Mouse (Mus musculus) erythroblast, embryonic 14.5 days (primary cell): Measurements from ENCODE around the gene Acacb. TPM values are rescaled to one million over a fixed set of nuclear protein-coding genes. Genes with fewer than 3 reads are reported as not detected.

Experiments
- H3K27me3 ChIP-seq: 2 replicates; pipeline ENCODE4 v1.6.1; 2012; ENCODE audit warnings: inconsistent platforms; ENCODE audit not compliant: control insufficient read depth
- H3K36me3 ChIP-seq: 2 replicates; pipeline ENCODE4 v1.6.1; 2012; ENCODE audit warnings: mild to moderate bottlenecking, inconsistent platforms; ENCODE audit not compliant: control insufficient read depth
- H3K4me1 ChIP-seq: 2 replicates; pipeline ENCODE4 v1.6.1; 2012; ENCODE audit warnings: inconsistent platforms; ENCODE audit not compliant: control insufficient read depth
- H3K4me3 ChIP-seq: replicated peaks from 2 replicates; pipeline ENCODE3; 2012; ENCODE audit warnings: moderate library complexity, mild to moderate bottlenecking, inconsistent platforms
- H3K9me3 ChIP-seq: 2 replicates; pipeline ENCODE4 v1.6.1; 2012; ENCODE audit warnings: low read length, inconsistent platforms, mixed read lengths; ENCODE audit not compliant: control insufficient read depth
- GATA1 ChIP-seq: IDR thresholded peaks from 2 replicates; pipeline ENCODE4 v1.6.1; 2012; ENCODE audit warnings: low read length, inconsistent platforms, mixed read lengths
- TAL1 ChIP-seq: IDR thresholded peaks from 3 replicates; pipeline ENCODE4 v1.6.1; 2012; ENCODE audit warnings: low read length, inconsistent platforms, mixed read lengths
- polyA plus RNA-seq: library from polyadenylated mRNA; stranded (reverse); fragments of >175 nt; gene quantifications from 2 replicates; pipeline ENCODE4 v1.2.3, GENCODE M21; 2012

Acacb gene
- under 0.01 and 0.01 TPM in 2 replicates for polyA plus RNA-seq

DNA sequence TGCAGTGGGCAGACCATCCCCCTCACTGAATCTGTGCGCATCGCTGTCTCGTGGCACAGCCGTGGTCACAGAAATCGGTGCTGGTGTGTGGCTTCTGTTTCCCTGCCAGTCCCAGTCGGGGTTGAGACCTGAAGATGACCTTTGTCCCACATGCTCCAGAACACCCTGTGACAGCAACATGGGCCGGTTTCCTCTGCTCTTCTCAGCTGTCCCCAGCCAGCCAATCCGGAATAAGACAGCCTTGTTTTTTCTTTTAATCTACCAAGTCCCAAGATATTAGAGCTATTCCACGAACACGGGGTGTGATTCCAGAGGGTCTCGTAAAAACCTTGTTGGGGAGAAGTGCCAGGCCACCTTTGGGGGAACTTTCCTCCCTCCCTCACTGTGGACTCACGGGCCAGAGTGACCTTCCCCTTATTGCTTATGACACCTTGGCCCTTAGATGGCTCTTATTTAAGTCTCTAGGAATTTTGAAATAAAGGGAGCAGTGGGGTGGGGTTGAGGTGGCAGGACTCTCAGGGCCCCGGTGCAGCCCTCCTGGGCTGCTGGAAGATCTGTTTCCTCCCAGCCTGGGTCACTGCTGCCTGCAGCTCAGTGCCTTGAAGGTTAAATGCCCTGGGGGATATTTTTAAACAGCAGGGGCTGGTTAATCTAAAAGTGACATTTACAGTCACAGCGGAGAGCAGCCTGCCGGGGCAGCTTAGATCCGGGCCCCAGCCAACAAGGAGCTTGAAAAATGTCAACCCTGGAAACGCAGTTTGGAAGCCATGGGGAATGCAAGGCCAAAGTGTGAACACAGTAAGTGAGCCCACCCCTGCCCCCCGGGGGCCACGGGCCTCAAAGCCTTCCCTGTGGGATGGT lies at the start of gene Acacb:
Acacb (plus strand) TSS at position 508 of the 861 bp plus-strand sequence.
- TF ChIP-seq TAL1 (no peak), GATA1 (no peak)
- Histone ChIP-seq H3K4me1 (no peaks in the 10 kb centered on the region), H3K9me3 (no peaks in the 10 kb centered on the region), H3K36me3 (no peaks in the 10 kb centered on the region), H3K27me3 (peaks cover 8% of the 10 kb centered on the region), H3K4me3 (no peak within 1 kb of the TSS)

DNA sequence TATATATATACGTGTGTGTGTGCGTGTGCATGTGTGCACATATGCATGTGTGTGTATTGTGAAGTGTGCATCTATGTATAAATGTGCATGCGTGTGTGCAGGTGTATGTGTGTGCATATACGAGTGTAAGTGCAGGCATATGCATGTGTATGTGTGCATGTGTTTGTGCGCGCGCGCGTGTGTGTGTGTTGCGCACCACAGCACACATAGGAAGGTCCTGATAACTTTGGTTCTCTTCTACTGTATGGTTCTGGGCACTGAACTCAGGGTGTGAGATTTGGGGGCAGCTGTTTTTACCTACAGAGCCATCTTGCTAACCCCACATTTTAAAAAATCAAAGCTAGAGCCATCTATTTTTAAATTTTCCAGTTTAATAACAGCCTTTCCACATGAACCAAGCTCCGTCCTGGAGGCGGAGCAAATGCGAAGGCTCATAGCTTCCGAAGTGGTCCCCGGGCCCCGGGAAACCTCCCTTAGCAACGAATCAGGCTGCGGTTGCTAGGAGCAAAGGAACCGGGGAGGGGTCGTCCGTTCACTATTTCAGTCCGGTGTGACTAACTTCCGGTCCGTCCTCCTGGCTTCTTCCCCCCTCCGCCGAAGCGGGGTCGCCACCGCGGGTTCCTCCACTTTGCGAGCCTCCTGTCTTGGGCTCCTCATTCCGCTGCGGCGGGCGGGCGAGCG lies 46.5 kb upstream of the Acacb start:
- no peaks in the 10 kb centered on the region for H3K9me3 ChIP-seq
- H3K36me3 ChIP-seq, result peaks cover 9% of the 10 kb centered on the region
- peaks cover 22% of the 10 kb centered on the region for H3K27me3 ChIP-seq
- peaks cover 17% of the 10 kb centered on the region for H3K4me1 ChIP-seq
- TF ChIP-seq TAL1, result no peak
- no peak for TF ChIP-seq GATA1
- H3K4me3 ChIP-seq, result peak overlapping the region; percentile 71

DNA sequence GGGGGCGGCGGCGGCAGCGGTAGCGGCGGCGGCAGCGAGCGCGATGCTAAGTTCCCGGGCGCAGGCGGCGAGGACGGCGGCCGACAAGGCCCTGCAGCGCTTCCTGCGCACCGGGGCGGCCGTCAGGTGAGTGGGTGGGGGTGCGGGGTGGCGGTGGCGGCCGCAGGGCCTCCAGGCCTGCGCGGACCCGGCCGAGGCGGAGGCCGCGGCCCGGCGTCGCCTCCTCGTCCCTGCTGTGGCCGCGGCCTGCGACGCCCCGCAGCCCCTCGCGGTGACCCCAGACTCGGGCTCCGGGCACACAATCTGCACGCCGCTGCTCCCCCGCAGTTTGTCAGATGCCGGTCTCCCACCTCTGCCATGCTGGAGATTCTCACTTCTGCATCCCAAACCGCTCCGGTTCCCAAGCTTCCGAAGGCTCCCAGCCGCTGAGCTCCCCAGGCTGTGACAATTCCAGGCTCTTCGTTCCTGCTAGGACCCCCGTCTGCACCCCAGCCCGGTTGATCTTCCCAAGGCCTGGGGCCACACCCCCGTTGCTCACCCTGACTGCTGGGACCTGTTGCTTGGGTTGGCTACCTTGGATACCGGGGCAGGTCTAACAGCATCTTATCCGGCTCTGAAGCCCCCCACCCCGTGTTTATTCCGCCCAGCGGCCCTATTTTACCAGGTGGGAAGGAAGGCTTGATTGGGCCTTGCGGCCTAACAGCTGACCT lies 45.8 kb upstream of the Acacb start:
- TF ChIP-seq GATA1 (no peak), TAL1 (no peak)
- peaks cover 17% of the 10 kb centered on the region for H3K4me1 ChIP-seq
- H3K9me3 ChIP-seq, result no peaks in the 10 kb centered on the region
- peak overlapping the region; percentile 71 for H3K4me3 ChIP-seq
- peaks cover 19% of the 10 kb centered on the region for H3K27me3 ChIP-seq
- peaks cover 15% of the 10 kb centered on the region for H3K36me3 ChIP-seq

DNA sequence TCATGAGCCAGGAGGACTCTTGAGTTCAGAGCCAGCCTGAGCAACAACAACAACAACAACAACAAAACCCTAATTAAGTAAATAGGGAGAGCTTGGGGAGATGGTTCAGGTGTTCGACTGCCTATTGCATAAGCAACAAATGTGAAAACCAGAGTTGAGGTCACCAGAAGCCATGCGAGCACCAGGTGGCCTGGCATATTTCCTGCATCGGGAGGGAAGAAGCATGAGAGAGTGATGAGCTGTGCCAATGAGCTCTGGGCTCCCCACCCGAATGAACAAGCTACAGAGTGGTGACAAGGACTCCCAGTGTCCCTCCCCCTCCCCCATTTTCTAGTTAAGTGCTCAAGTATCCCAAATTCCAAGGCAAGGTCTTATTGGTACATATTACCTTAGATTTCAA lies 44.5 kb upstream of the Acacb start:
- Histone ChIP-seq H3K36me3 (peaks cover 28% of the 10 kb centered on the region), H3K9me3 (no peaks in the 10 kb centered on the region), H3K4me3 (no peak overlapping the region), H3K27me3 (peaks cover 19% of the 10 kb centered on the region), H3K4me1 (peaks cover 17% of the 10 kb centered on the region)
- no peak for TF ChIP-seq GATA1
- no peak for TF ChIP-seq TAL1

DNA sequence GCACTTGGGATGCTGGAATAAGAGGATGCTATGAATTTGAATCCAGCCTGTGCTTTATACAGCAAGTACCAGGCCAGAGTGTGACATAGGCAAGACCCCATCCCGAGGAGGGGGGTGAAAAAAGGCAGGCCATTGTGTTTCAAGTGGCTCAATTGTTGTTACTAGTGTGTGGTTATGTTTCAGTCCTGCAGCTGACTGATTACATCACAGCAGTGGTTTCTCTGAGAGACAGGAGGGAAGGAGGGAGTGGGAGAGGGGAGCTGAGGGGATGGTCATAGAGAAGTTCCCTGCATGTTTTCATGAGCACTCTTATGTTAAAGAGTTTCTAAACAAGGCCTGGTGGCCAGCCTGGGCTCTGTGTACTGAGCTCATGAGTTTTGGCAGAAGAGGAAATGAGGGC lies 43.5 kb upstream of the Acacb start:
- Histone ChIP-seq H3K4me1 (peaks cover 17% of the 10 kb centered on the region), H3K9me3 (no peaks in the 10 kb centered on the region), H3K27me3 (peaks cover 17% of the 10 kb centered on the region), H3K4me3 (no peak overlapping the region), H3K36me3 (peaks cover 34% of the 10 kb centered on the region)
- TF ChIP-seq TAL1 (no peak), GATA1 (no peak)

DNA sequence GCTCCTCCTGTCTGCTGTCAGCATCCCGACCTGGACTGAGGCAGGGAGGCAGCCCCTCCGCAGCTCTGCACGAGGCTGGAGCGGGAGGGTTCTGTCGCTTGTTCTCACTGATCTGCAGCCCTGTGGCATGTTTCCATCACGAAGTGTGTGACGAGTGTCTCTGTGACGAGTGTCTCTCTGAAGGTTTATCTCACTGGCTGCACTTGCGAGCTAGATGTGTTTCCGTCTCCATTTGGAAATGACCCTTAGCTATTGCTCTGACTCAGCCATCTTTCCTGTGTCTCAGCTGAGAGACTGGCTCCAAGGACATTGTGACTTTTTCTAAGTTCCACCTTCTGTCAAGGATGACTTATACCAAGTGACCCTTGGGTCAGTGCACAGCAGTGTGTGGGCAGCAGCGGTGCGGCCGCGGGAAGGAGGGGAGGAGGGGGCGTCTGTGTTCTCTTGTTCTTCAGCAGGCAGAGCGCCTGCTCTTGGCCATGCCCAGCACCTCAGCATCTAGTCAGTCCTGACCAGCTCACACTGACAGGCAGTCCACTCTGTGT lies 39.9 kb upstream of the Acacb start:
- no peak overlapping the region for H3K4me3 ChIP-seq
- TF ChIP-seq GATA1 (no peak), TAL1 (no peak)

DNA sequence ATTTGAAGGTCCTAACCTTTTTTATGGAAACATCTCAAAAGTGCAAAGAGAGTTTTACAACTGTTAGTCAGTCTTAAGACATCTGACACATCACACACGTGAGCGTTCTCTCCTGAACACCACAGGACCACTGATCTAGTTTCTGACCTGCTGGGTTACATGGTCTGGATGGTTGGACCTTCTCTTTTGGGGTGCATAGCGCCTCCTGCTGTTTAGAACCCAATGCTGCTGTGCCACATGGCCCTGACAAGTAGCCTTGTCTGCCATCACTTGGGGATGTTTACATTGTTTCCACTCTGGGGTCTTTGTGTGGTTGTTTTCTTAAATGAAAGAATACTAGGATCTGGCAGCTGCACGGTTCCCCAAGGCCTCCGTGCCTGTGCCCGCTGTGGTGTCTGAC lies 33.0 kb upstream of the Acacb start:
- Histone ChIP-seq H3K4me3 (no peak overlapping the region), H3K36me3 (peaks cover 65% of the 10 kb centered on the region), H3K9me3 (peaks cover 3% of the 10 kb centered on the region; the same call in 1 of the 2 replicates), H3K4me1 (no peaks in the 10 kb centered on the region; the same call in 1 of the 2 replicates), H3K27me3 (no peaks in the 10 kb centered on the region)
- TF ChIP-seq GATA1 (no peak), TAL1 (no peak)

More for the DNA sequence above, 39.9 kb upstream of the Acacb start:
- Histone ChIP-seq H3K36me3 (peaks cover 66% of the 10 kb centered on the region), H3K9me3 (peaks cover 3% of the 10 kb centered on the region; the same call in 1 of the 2 replicates), H3K4me1 (no peaks in the 10 kb centered on the region), H3K27me3 (no peaks in the 10 kb centered on the region)

DNA sequence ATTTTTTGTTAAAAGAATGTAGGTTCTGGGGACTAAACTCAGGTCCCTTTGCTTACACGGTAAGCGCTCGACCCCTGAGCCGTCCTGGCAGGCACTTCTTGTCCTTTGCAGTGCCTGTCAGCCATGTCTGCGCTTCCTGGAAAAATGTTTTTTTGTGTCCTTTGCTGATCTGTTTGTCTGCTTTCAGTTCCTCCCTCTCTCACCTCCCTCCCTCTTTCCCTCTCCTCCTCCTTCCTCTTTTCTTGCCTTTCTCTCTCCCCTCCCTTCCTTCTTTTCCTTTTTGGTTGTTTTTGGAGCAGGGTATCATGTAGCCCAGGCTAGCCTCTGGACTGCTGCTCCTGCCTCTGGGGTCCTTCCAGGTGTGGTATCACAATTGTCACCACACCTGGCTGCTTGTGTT lies 31.3 kb upstream of the Acacb start:
- H3K9me3 ChIP-seq, result no peaks in the 10 kb centered on the region
- H3K36me3 ChIP-seq, result peaks cover 57% of the 10 kb centered on the region
- no peaks in the 10 kb centered on the region for H3K27me3 ChIP-seq
- no peak overlapping the region for H3K4me3 ChIP-seq
- no peak for TF ChIP-seq GATA1
- TF ChIP-seq TAL1, result no peak
- H3K4me1 ChIP-seq, result no peaks in the 10 kb centered on the region; the same call in 1 of the 2 replicates

DNA sequence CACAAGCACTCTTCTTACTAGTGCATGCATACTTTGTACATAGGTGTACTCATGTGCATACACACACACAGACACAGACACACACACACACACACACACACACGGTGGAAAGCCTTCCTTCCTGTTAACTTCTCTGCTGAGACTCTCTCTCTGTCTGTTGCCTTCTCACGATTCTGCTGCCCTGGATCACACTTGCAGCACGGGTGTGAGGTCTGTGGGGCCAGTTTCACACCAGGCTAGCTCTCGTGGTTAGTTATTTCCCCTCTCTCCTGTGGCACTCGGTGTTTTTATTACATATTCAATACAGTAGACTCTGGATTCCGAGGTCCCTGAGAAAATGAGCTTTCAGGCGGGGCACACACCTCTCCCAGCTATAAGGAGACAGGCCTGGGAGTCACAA lies 29.7 kb upstream of the Acacb start:
- Histone ChIP-seq H3K4me1 (no peaks in the 10 kb centered on the region; the same call in 1 of the 2 replicates), H3K9me3 (no peaks in the 10 kb centered on the region), H3K4me3 (no peak overlapping the region), H3K27me3 (no peaks in the 10 kb centered on the region), H3K36me3 (peaks cover 62% of the 10 kb centered on the region)
- TF ChIP-seq TAL1 (no peak), GATA1 (no peak)
